Mouse (Mus musculus) forebrain, embryonic 11.5 days (tissue): ENCODE measurements around the gene Epb41. TPM values are rescaled to one million over a fixed set of nuclear protein-coding genes. Genes with fewer than 3 reads are reported as not detected.

Source experiments
- microRNA-seq: library from miRNA; unstranded; fragments of <30 nt; microRNA quantifications from one replicate; pipeline ENCODE4, GENCODE M21; 2016; ENCODE audit not compliant: insufficient number of aligned reads
- polyA plus RNA-seq: library from polyadenylated mRNA; unstranded; fragments of >200 nt; fragmentation: Nextera tagmentation; extraction: Ambion mirVana; gene quantifications from 2 replicates; pipeline ENCODE4 v1.2.1, GENCODE M21; 2014

Gene Epb41
- polyA plus RNA-seq, 1 experiment from 2014 or later = 145 TPM

Small RNAs within 50 kb of the gene (microRNA-seq; reads per million reads assigned to microRNA genes)
- not detected for gene Gm27445

Other genes starting within 250 kb of the Epb41 start
- gene Ptpru, start 237.0 kb downstream of the Epb41 start, polyA plus RNA-seq = 40.7 and 44.3 TPM in 2 replicates
- 50.1 and 51.7 TPM in 2 replicates for gene Mecr, start 231.9 kb downstream of the Epb41 start, polyA plus RNA-seq
- 191 TPM in 2 replicates for gene Srsf4, start 201.7 kb downstream of the Epb41 start, polyA plus RNA-seq
- 0.72 and 1.2 TPM in 2 replicates for gene Tmem200b, start 153.6 kb downstream of the Epb41 start, polyA plus RNA-seq
- gene Gm10300, start 624 bp downstream of the Epb41 start, polyA plus RNA-seq = not detected in 2 replicates
- not detected in 2 replicates for gene Oprd1, start 69.2 kb upstream of the Epb41 start, polyA plus RNA-seq
- gene Ythdf2, start 137.0 kb upstream of the Epb41 start, polyA plus RNA-seq = 158 and 161 TPM in 2 replicates
- gene Gmeb1, start 186.3 kb upstream of the Epb41 start, polyA plus RNA-seq = 45.4 and 50.1 TPM in 2 replicates
- 66.8 and 68.0 TPM in 2 replicates for gene Taf12, start 199.1 kb upstream of the Epb41 start, polyA plus RNA-seq
- gene Rab42, start 228.1 kb upstream of the Epb41 start, polyA plus RNA-seq = 1.1 and 1.2 TPM in 2 replicates